Mouse (Mus musculus) CH12.LX (cell line): Measurements from ENCODE around the gene Hmga2.

ENCODE experiments used
- CHD1 ChIP-seq: IDR thresholded peaks from 2 replicates; pipeline ENCODE4 v1.6.1; 2012; ENCODE audit warnings: low read depth, low read length, improper control_type of control experiment, inconsistent platforms
- CHD2 ChIP-seq: IDR thresholded peaks from 2 replicates; pipeline ENCODE4 v1.6.1; 2011; ENCODE audit warnings: low read length, improper control_type of control experiment
- CTCF ChIP-seq, 2 experiments: IDR thresholded peaks in 1 of 2; conservative IDR thresholded peaks in 1 of 2; 2 replicates each; pipeline ENCODE4 v1.5.1; 2011 to 2012; ENCODE audit warnings: low read depth in 2 of 2, low read length in 2 of 2, improper control_type of control experiment in 1 of 2, inconsistent platforms in 1 of 2, mild to moderate bottlenecking in 1 of 2, moderate library complexity in 1 of 2
- EP300 ChIP-seq: IDR thresholded peaks from 2 replicates; pipeline ENCODE4 v1.6.1; 2011; ENCODE audit warnings: low read length, improper control_type of control experiment
- HCFC1 ChIP-seq: IDR thresholded peaks from 2 replicates; pipeline ENCODE4 v1.6.1; 2012; ENCODE audit warnings: low read depth, mild to moderate bottlenecking, inconsistent platforms, low read length, improper control_type of control experiment
- KAT2A ChIP-seq: IDR thresholded peaks from 2 replicates; pipeline ENCODE4 v1.6.1; 2012; ENCODE audit warnings: low read length, improper control_type of control experiment, inconsistent platforms; ENCODE audit not compliant: insufficient replicate concordance
- MAX ChIP-seq: IDR thresholded peaks from 2 replicates; pipeline ENCODE4 v1.6.1; 2011; ENCODE audit warnings: low read length, improper control_type of control experiment
- MXI1 ChIP-seq: IDR thresholded peaks from 2 replicates; pipeline ENCODE4 v1.6.1; 2011; ENCODE audit warnings: mild to moderate bottlenecking, low read depth, low read length, improper control_type of control experiment
- POLR2A ChIP-seq: IDR thresholded peaks from 2 replicates; pipeline ENCODE4 v1.6.1; 2011; ENCODE audit warnings: low read depth, mild to moderate bottlenecking, improper control_type of control experiment, low read length
- POLR2AphosphoS2 ChIP-seq: IDR thresholded peaks from 2 replicates; pipeline ENCODE4 v1.6.1; 2011; ENCODE audit warnings: low read depth, low read length, improper control_type of control experiment
- RAD21 ChIP-seq: IDR thresholded peaks from 2 replicates; pipeline ENCODE4 v1.6.1; 2011; ENCODE audit warnings: low read depth, mild to moderate bottlenecking, low read length, improper control_type of control experiment, moderate library complexity
- USF1 ChIP-seq: IDR thresholded peaks from 2 replicates; pipeline ENCODE4 v1.6.1; 2014; ENCODE audit warnings: low read depth, mild to moderate bottlenecking, inconsistent platforms, low read length, improper control_type of control experiment
- ZMIZ1 ChIP-seq: IDR thresholded peaks from 2 replicates; pipeline ENCODE4 v1.6.1; 2012; ENCODE audit warnings: low read depth, mild to moderate bottlenecking, inconsistent platforms, low read length, improper control_type of control experiment

DNA sequence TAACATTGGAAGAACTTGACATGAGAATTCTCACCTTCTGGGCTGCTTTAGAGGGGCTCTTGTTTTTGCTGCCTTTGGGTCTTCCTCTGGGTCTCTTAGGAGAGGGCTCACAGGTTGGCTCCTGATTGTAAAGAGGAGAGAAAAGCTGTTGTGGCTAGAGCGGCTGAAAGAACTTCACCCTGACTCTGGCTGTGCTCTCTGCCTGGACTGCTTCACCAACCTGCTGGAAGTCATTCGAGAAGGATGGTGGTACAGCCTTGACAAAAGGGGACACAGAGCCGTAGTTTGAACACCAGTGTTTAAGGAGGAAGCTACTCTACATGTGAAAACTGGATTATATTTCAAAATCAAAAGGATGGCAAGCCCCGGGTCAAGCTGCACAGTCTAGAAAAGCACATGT lies 3.1 kb downstream of the Hmga2 start:
- TF ChIP-seq HCFC1 (no peak), EP300 (no peak), CTCF (conservative IDR thresholded peaks at IDR 0.05 in 1 of 2, IDR thresholded peaks at IDR 0.05 in 1 of 2; ENCODE audit: low read depth in 2 of 2, low read length in 2 of 2) (no peak), CHD1 (no peak), CHD2 (no peak), POLR2A (no peak), MXI1 (no peak), POLR2AphosphoS2 (no peak), RAD21 (no peak), KAT2A (no peak), USF1 (no peak), MAX (no peak), ZMIZ1 (no peak)
